Mouse (Mus musculus) liver, embryonic 14.5 days (tissue): ENCODE results near the gene Zfp568.

Source experiments
- CTCF ChIP-seq: IDR thresholded peaks from 2 replicates; pipeline ENCODE4 v1.5.1; 2016; ENCODE audit warnings: antibody characterized with exemption, low read depth, control low read depth
- EP300 ChIP-seq: IDR thresholded peaks from 2 replicates; pipeline ENCODE4 v1.6.1; 2016; ENCODE audit warnings: antibody characterized with exemption, low read depth

- TF ChIP-seq CTCF (no peak), EP300 (no peak)
These were observed 440 bp upstream of the Zfp568 start for GRCm38 (mm10) chr7:29983340-29983689.
